Mouse (Mus musculus) small intestine, adult 10 weeks (tissue): ENCODE measurements around the gene Ebp. TPM values are rescaled to one million over a fixed set of nuclear protein-coding genes. Genes with fewer than 3 reads are reported as not detected.

Experiments
- polyA plus RNA-seq: library from polyadenylated mRNA; stranded (reverse); fragments of 350-450 nt; fragmentation: Illumina TruSeq; extraction: RNeasy Lipid Tissue Mini Kit (QIAGEN cat#74804); gene quantifications from one replicate; pipeline ENCODE4 v1.2.3, GENCODE M21; 2014; ENCODE audit warnings: low replicate concordance

Ebp gene
- polyA plus RNA-seq: 31.9 TPM

DNA sequence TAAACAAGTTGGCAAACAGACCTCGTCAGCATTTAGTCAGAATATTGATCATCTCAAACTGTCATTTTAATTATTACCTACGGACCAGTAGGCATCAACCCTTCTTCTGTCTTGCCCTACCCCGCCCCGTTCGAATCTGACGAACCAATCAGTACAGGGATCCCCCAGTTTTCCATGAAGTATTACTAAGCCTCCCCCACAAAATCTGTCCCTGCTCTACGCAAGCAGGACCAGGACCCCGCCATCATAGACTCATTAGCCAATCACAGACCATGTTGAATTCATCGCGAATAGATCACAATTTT lies at the start of gene Ebp:
Gene Ebp, minus strand, starts transcription at position 94 of the 305 bp plus-strand sequence.

GRCm38 (mm10) chrX:8206015-8206693 lies 12.8 kb upstream of the Ebp start, which contains the start of gene Porcn:
TSS of gene Porcn (minus strand) at chrX:8206525.

GRCm38 (mm10) chrX:8175504-8176385 lies 17.6 kb downstream of the Ebp start, which contains the start of gene Tbc1d25:
TSS of gene Tbc1d25 (minus strand) at chrX:8176181.

GRCm38 (mm10) chrX:8145153-8145991 lies 47.9 kb downstream of the Ebp start, which contains the start of gene Rbm3:
TSS of gene Rbm3 (minus strand) at chrX:8145880.

Other genes with a start within 250 kb of the Ebp start
- gene Hdac6, start 245.6 kb downstream of the Ebp start, polyA plus RNA-seq: 0.30 TPM
- gene Gata1, start 215.4 kb downstream of the Ebp start, polyA plus RNA-seq: not detected
- gene Glod5, start 175.0 kb downstream of the Ebp start, polyA plus RNA-seq: 1,103 TPM
- 8.6 TPM for gene Suv39h1, start 118.8 kb downstream of the Ebp start, polyA plus RNA-seq
- 0.59 TPM for gene Was, start 103.0 kb downstream of the Ebp start, polyA plus RNA-seq
- 60.9 TPM for gene Wdr13, start 60.6 kb downstream of the Ebp start, polyA plus RNA-seq
- gene Rbm3, start 47.6 kb downstream of the Ebp start, polyA plus RNA-seq: 554 TPM
- not detected for gene Tbc1d25, start 17.3 kb downstream of the Ebp start, polyA plus RNA-seq
- gene Porcn, start 13.0 kb upstream of the Ebp start, polyA plus RNA-seq: 1.0 TPM
- gene Ftsj1, start 58.9 kb upstream of the Ebp start, polyA plus RNA-seq: 5.6 TPM
- 0.59 TPM for gene Slc38a5, start 77.6 kb upstream of the Ebp start, polyA plus RNA-seq
- not detected for gene Ssxb10, start 133.9 kb upstream of the Ebp start, polyA plus RNA-seq
- not detected for gene Ssxb9, start 173.5 kb upstream of the Ebp start, polyA plus RNA-seq
- gene Ssxb1, start 219.8 kb upstream of the Ebp start, polyA plus RNA-seq: not detected